Mouse (Mus musculus) hindbrain, embryonic 11.5 days (tissue): ENCODE results near the gene Ankrd36. TPM values are rescaled to one million over a fixed set of nuclear protein-coding genes. Genes with fewer than 3 reads are reported as not detected.

Experiments
- ATAC-seq: fragments of 200-750 bp; cut with Nextera tagmentation; 2 replicates; pipeline ENCODE4 v1.8.0; 2017; ENCODE audit warnings: mild to moderate bottlenecking, moderate TSS enrichment, moderate library complexity; ENCODE audit not compliant: low FRiP score
- DNase-seq: peaks from one replicate; pipeline ENCODE4 v3.0.0-alpha.2; 2015; ENCODE audit warnings: low spot score
- H3K27ac ChIP-seq: fragments of 300-500 bp; sonication (generic); 2 replicates; pipeline ENCODE4 v1.5.1; 2014; ENCODE audit warnings: mild to moderate bottlenecking, low read depth, low read length
- H3K27me3 ChIP-seq: fragments of 300-500 bp; sonication (generic); 2 replicates; pipeline ENCODE4 v1.6.1; 2014; ENCODE audit warnings: mild to moderate bottlenecking, low read length, moderate library complexity, mixed read lengths; ENCODE audit not compliant: control insufficient read depth, insufficient read depth
- H3K36me3 ChIP-seq: fragments of 300-500 bp; sonication (generic); 2 replicates; pipeline ENCODE4 v1.6.1; 2014; ENCODE audit warnings: mild to moderate bottlenecking, low read length, moderate library complexity, mixed read lengths; ENCODE audit not compliant: control insufficient read depth, insufficient read depth
- H3K4me1 ChIP-seq: fragments of 300-500 bp; sonication (generic); replicated peaks from 2 replicates; pipeline ENCODE4 v1.6.1; 2014; ENCODE audit warnings: low read length, mixed read lengths; ENCODE audit not compliant: control insufficient read depth, insufficient read depth
- H3K4me2 ChIP-seq: fragments of 300-500 bp; sonication (generic); replicated peaks from 2 replicates; pipeline ENCODE4 v1.6.1; 2014; ENCODE audit warnings: mild to moderate bottlenecking, low read depth, low read length
- H3K4me3 ChIP-seq: fragments of 300-500 bp; sonication (generic); 2 replicates; pipeline ENCODE4 v1.5.1; 2014; ENCODE audit warnings: low read depth, low read length
- H3K9ac ChIP-seq: fragments of 300-500 bp; sonication (generic); 2 replicates; pipeline ENCODE4 v1.6.1; 2014; ENCODE audit warnings: low read depth, low read length
- H3K9me3 ChIP-seq: fragments of 300-500 bp; sonication (generic); 2 replicates; pipeline ENCODE4 v1.6.1; 2016; ENCODE audit warnings: low read length; ENCODE audit not compliant: control insufficient read depth
- WGBS: fragments of 180-500 bp; shearing (Covaris S2); extraction: QIAGEN DNeasy Blood & Tissue Kit; methylation state at CpG from one replicate; pipeline ENCODE4 v1.1.7; 2014; 5-methylcytosine and 5-hydroxymethylcytosine counted together
- polyA plus RNA-seq: library from polyadenylated mRNA; unstranded; fragments of >200 nt; fragmentation: Nextera tagmentation; extraction: Ambion mirVana; gene quantifications from 2 replicates; pipeline ENCODE4 v1.2.1, GENCODE M21; 2014

The Ankrd36 gene
- polyA plus RNA-seq, 1 experiment from 2014 or later = not detected

- H3K4me3 ChIP-seq = no peak overlapping the region
- H3K9ac ChIP-seq = no peak overlapping the region
- H3K27me3 ChIP-seq = no peaks in the 10 kb centered on the region
- no peaks in the 10 kb centered on the region for H3K36me3 ChIP-seq
- H3K4me2 ChIP-seq = no peak overlapping the region
- no peaks in the 10 kb centered on the region for H3K4me1 ChIP-seq
- H3K27ac ChIP-seq = no peak overlapping the region
- ATAC-seq (no peak), DNase-seq (no peak)
- no peaks in the 10 kb centered on the region for H3K9me3 ChIP-seq
- 63% methylated on average over 6 of the region's 6 CpGs for WGBS
Measured at GRCm38 (mm10) chr11:5563898-5564297, 5.6 kb upstream of the Ankrd36 start.

GRCm38 (mm10) chr11:5565596-5565995 is 3.9 kb upstream of the Ankrd36 start:
- 86% methylated on average over 3 of the region's 3 CpGs for WGBS
- no peak for DNase-seq
- no peak for ATAC-seq
- Histone ChIP-seq H3K9me3 (no peaks in the 10 kb centered on the region), H3K27me3 (no peaks in the 10 kb centered on the region), H3K36me3 (no peaks in the 10 kb centered on the region), H3K9ac (no peak overlapping the region), H3K27ac (no peak overlapping the region), H3K4me2 (no peak overlapping the region), H3K4me3 (no peak overlapping the region), H3K4me1 (no peaks in the 10 kb centered on the region)

- 74% methylated on average over 2 of the region's 2 CpGs for WGBS
- no peaks in the 10 kb centered on the region for H3K36me3 ChIP-seq
Measured at GRCm38 (mm10) chr11:5566506-5566905, 3.0 kb upstream of the Ankrd36 start.

GRCm38 (mm10) chr11:5567654-5568053 is 1.8 kb upstream of the Ankrd36 start:
- H3K4me2 ChIP-seq = no peak overlapping the region
- H3K4me1 ChIP-seq = no peaks in the 10 kb centered on the region
- no peaks in the 10 kb centered on the region for H3K9me3 ChIP-seq
- no peak for ATAC-seq
- no peaks in the 10 kb centered on the region for H3K36me3 ChIP-seq
- WGBS = 95% methylated on average over 6 of the region's 6 CpGs
- H3K4me3 ChIP-seq = no peak overlapping the region
- no peak for DNase-seq
- no peak overlapping the region for H3K9ac ChIP-seq
- no peaks in the 10 kb centered on the region for H3K27me3 ChIP-seq
- H3K27ac ChIP-seq = no peak overlapping the region

More at GRCm38 (mm10) chr11:5566506-5566905, 3.0 kb upstream of the Ankrd36 start:
- H3K4me3 ChIP-seq = no peak overlapping the region
- H3K27me3 ChIP-seq = no peaks in the 10 kb centered on the region
- no peak overlapping the region for H3K4me2 ChIP-seq
- H3K27ac ChIP-seq = no peak overlapping the region
- no peak overlapping the region for H3K9ac ChIP-seq
- H3K9me3 ChIP-seq = no peaks in the 10 kb centered on the region
- ATAC-seq (no peak), DNase-seq (no peak)
- no peaks in the 10 kb centered on the region for H3K4me1 ChIP-seq

GRCm38 (mm10) chr11:5568082-5568481 is 1.4 kb upstream of the Ankrd36 start:
- WGBS = 90% methylated on average over 5 of the region's 5 CpGs
- Histone ChIP-seq H3K9ac (no peak overlapping the region), H3K4me3 (no peak overlapping the region), H3K36me3 (no peaks in the 10 kb centered on the region), H3K4me2 (no peak overlapping the region), H3K27me3 (no peaks in the 10 kb centered on the region), H3K27ac (no peak overlapping the region), H3K9me3 (no peaks in the 10 kb centered on the region), H3K4me1 (no peaks in the 10 kb centered on the region)
- no peak for DNase-seq
- no peak for ATAC-seq

DNA sequence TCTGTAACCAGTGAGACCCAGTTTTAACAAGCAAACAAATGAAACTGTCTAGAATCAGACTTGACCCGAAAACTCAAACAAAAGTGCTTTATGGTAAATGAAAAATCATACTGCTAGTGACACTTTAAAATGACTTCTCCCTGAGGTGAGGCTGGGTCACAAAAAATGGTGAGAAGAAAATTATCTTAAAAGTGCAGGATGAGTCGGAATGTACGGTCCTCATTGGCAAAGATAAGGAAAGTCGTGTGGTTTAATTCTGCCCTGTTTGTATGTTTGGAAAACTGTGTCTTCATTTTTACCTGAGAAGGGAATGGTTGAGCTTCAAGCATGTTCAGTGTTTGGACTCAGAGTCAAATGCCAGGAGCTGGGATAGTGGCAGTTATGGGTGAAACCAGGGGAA is 2.4 kb downstream of the Ankrd36 start:
- no peaks in the 10 kb centered on the region for H3K36me3 ChIP-seq
- ATAC-seq = no peak

DNA sequence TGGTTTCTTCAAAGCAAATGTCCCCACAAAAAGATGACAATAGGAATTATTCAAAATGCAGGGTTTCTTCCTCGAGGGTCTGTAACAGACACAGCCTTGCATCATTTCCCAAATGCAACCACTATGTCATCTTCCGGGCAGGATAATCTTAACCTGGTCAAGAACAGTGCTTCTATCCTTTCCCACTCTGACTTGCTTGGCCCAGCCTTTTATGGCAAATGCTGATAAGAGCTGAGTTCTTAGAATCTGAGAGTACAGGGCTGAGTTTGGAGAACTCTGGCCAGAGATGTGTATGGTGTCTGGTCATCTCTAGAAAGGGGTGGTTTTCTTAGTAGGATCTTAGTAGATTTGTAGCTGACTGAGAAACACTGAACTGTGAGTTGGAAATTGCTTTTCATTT is 4.3 kb downstream of the Ankrd36 start:
- H3K4me3 ChIP-seq = no peak overlapping the region
- 0 out of 2 replicates have a peak, but pooled peaks cover 2% of the 10 kb centered on the region for H3K4me1 ChIP-seq
- no peaks in the 10 kb centered on the region for H3K36me3 ChIP-seq
- H3K27ac ChIP-seq = no peak overlapping the region
- 93% methylated on average over 2 of the region's 2 CpGs for WGBS
- H3K9ac ChIP-seq = no peak overlapping the region
- H3K27me3 ChIP-seq = no peaks in the 10 kb centered on the region
- no peaks in the 10 kb centered on the region for H3K9me3 ChIP-seq
- ATAC-seq (no peak), DNase-seq (no peak)
- H3K4me2 ChIP-seq = no peak overlapping the region

More for the DNA sequence above, 2.4 kb downstream of the Ankrd36 start:
- Histone ChIP-seq H3K9ac (no peak overlapping the region), H3K27me3 (no peaks in the 10 kb centered on the region), H3K4me1 (no peaks in the 10 kb centered on the region), H3K4me3 (no peak overlapping the region), H3K4me2 (no peak overlapping the region), H3K9me3 (no peaks in the 10 kb centered on the region), H3K27ac (no peak overlapping the region)
- WGBS = 93% methylated on average over 4 of the region's 4 CpGs
- no peak for DNase-seq

- no peak overlapping the region for H3K4me2 ChIP-seq
- DNase-seq = no peak
- 81% methylated on average over 6 of the region's 6 CpGs for WGBS
Measured at GRCm38 (mm10) chr11:5575046-5575445, 5.6 kb downstream of the Ankrd36 start.

DNA sequence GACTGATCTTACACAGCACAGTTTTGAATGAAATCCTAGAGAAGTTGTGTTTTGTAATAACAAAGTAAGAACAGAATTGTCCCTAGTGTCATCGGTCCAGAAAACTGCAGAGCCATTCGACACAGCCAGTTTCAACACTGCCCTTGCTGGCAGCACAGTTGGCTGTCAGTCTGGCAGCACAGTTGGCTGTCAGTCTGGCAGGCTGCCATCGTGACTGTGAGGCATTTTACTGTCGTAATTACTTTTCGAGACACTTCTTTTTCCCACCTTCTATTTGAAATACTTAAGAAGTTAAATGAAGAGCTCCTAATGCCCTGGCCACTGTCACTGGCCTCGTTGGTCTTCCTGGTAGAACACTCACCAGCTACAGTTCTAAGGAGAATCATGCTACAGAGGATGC is 22.9 kb downstream of the Ankrd36 start:
- Histone ChIP-seq H3K9me3 (no peaks in the 10 kb centered on the region), H3K9ac (no peak overlapping the region), H3K27me3 (no peaks in the 10 kb centered on the region), H3K4me3 (no peak overlapping the region), H3K4me1 (no peaks in the 10 kb centered on the region), H3K27ac (no peak overlapping the region), H3K36me3 (no peaks in the 10 kb centered on the region), H3K4me2 (no peak overlapping the region)
- WGBS = 85% methylated on average over 6 of the region's 6 CpGs
- DNase-seq (no peak), ATAC-seq (no peak)

More at GRCm38 (mm10) chr11:5575046-5575445, 5.6 kb downstream of the Ankrd36 start:
- Histone ChIP-seq H3K9ac (no peak overlapping the region), H3K4me1 (0 out of 2 replicates have a peak, but pooled peaks cover 2% of the 10 kb centered on the region), H3K36me3 (no peaks in the 10 kb centered on the region), H3K9me3 (no peaks in the 10 kb centered on the region), H3K4me3 (no peak overlapping the region), H3K27ac (no peak overlapping the region), H3K27me3 (no peaks in the 10 kb centered on the region)
- no peak for ATAC-seq
